Mouse (Mus musculus): ENCODE measurements around the gene Gabrg1. TPM values are rescaled to one million over a fixed set of nuclear protein-coding genes. Genes with fewer than 3 reads are reported as not detected.

Gabrg1 gene
- polyA plus RNA-seq, 1 experiment = not detected

DNA sequence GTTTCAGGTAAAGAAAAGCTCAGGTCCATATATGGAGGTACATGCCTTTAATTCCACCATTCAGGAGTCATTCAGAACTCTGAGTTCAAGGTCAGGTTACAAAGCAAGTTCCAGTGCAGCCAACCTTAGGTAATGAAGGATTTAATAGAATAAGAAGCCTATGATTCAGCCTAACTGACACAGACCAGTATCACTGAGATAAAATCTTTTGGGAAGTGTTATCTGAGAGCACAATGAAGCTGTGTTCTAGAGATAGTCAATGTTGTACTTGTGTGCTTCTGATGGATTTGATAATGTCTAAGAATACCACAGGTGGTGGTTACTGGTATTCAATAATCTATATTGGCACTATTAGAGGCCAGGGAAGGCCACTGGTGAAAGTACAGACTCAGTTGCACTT is 138.1 kb downstream of the Gabrg1 start:
- Histone ChIP-seq H3K36me3 (ENCODE audit: control insufficient read depth, insufficient read depth) (no peaks in the 10 kb centered on the region), H3K79me2 (ENCODE audit: control insufficient read depth, insufficient read depth) (no peaks in the 10 kb centered on the region), H3K27me3 (ENCODE audit: control insufficient read depth, insufficient read depth, insufficient read length) (no peaks in the 10 kb centered on the region), H3K4me3 (ENCODE audit: insufficient read depth, poor library complexity, severe bottlenecking) (no peak overlapping the region), H3K79me3 (ENCODE audit: low read depth) (no peaks in the 10 kb centered on the region), H3ac (ENCODE audit: control insufficient read depth, insufficient read length, low read depth) (no peak overlapping the region)
- TF ChIP-seq MYOG (IDR thresholded peaks at IDR 0.05; ENCODE audit: control insufficient read depth, extremely low read depth, insufficient read length) = no peak
- no peak for TF ChIP-seq CTCF (IDR thresholded peaks at IDR 0.05; ENCODE audit: control insufficient read depth, insufficient read depth, insufficient read length)
- TF ChIP-seq MAX (IDR thresholded peaks at IDR 0.05) = no peak
- no peak for TF ChIP-seq FOSL1 (IDR thresholded peaks at IDR 0.05; ENCODE audit: insufficient read depth, low read length, poor library complexity, severe bottlenecking)
- no peak for TF ChIP-seq CEBPB (IDR thresholded peaks at IDR 0.05; ENCODE audit: low read depth)
- no peak for TF ChIP-seq MYOD1 (IDR thresholded peaks at IDR 0.05; ENCODE audit: control insufficient read depth, insufficient read length, low read depth)
- TF ChIP-seq USF1 (IDR thresholded peaks at IDR 0.05; ENCODE audit: low read depth) = no peak
